Mouse (Mus musculus): ENCODE measurements around the gene Tuba1c.

DNA sequence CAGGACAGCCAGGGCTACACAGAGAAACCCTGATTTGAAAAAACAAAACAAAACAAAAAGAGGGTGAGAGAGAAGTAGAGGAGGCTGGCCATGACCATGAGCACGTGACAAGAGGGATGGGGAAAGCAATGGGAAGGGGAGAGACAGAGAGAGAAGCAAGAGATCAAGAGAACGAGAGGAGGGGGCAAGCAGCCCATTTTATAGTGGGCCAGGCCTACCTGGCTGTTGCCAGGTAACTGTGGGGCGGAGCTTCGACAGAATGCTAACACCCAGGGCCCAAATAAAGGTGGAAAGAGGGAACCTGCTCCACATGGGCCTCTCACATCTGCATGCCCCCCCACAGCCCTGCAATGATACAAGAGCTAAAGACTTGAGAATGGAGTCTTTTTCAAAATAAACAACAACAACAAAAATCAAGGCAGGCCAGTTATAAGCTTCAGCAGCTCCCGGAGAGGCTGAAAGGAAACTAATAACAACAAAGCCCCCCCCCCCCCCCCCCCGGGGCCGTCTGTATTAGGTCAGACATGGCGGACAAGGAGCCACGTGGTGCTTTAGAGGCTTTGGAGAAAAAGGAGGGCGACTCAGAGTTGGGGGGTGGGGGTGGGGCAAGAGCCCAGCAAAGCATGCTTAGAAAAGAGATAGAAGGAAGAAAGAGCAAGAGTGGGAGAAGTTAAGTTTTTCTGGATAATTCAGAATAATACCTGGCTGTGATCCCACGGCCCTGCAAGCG is 39.8 kb upstream of the Tuba1c start:
- TF ChIP-seq CTCF (IDR thresholded peaks at IDR 0.05; ENCODE audit: low read depth): no peak
- TF ChIP-seq EP300 (optimal IDR thresholded peaks at IDR 0.05): no peak
